Mouse (Mus musculus): ENCODE data around the gene Ubash3a.

DNA sequence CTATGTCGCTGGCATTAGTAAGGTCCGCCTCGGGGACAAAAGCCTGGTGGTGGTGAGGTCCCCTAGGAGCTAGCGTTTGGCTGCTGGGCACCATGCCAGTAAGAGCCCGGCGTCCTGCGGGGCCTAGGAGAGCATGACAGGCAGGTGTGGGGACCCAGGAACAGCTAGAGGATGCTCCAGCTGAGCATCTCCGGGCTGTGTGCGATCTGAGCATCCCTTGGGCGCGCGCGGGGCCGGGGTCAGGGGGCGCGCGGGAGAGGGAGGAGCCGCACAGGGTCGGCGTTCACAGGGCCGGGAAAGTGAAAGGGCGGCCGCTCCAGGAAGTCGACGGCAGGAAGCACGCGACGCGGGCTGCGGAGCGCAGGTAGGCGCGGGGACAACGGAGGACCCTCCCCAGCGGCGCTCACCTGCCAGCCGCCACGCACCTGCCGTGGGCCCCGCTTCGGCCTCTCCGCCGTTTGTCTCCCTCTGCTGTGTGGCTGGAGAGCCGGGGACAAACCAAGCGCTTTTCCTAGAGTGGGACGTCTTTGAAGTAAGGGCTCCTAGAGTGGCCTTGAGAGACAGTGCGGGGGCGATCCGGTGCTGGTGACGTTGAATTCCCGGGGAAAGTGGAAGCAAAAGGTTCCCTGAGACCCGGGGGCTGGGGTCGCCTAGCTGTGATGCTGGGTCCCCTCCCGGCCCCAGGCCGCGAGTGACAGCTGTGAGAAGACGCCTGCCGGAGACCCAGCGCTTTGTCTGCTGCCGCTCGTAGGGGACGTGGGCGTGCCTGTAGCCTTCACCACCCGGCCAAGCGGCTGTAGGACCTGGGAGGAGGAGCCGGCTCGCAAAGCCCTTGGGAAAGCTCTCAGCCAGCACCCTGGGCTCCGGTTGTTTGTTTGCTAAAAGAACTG is 88.5 kb downstream of the Ubash3a start:
- TF ChIP-seq CTCF (IDR thresholded peaks at IDR 0.05; ENCODE audit: extremely low read depth, insufficient read depth, low read length): no peak
- TF ChIP-seq POLR2A (IDR thresholded peaks at IDR 0.05; ENCODE audit: extremely low read depth, insufficient read depth, low read length): no peak
